Mouse (Mus musculus): ENCODE measurements around the gene Cfhr2. TPM values are rescaled to one million over a fixed set of nuclear protein-coding genes. Genes with fewer than 3 reads are reported as not detected.
"Not testable (repeated sequence)": the region's sequence is repeated elsewhere in the genome, so short reads cannot be mapped to it uniquely, and the experiment has no call there.

Gene Cfhr2
- under 1 TPM in 1 of 2 experiments, not detected in 1; 0.34 TPM for total RNA-seq (2021)
- long read RNA-seq, experiment 1 = 0 reads
- long read RNA-seq, experiment 2 = 0 reads

- no peak for DNase-seq (ENCODE audit: low spot score in 2 of 2)
These were observed at the start of gene Cfhr2 for GRCm38 (mm10) chr1:139858548-139858947. Cfhr2 (minus strand) TSS chr1:139858702.

DNA sequence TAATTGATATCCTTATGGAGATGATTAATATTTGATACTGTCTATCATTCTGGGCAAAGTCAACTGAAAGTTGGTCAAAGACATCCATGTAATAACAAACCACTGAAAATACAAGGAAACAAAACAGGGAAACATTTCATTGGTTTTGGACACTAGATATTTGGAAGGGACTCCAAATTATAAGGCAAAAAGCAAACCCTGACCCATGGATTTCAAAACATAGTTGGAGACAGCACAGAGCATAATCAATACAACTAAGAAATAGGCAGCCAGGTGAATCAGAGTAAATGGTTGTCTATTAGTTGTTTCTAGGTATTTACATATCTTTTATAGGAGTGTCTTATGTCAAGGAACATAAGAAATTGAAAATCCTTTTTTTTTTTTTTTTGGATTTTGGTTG is 5.2 kb upstream of the Cfhr2 start:
- no peak for DNase-seq (ENCODE audit: low spot score in 2 of 2)

DNA sequence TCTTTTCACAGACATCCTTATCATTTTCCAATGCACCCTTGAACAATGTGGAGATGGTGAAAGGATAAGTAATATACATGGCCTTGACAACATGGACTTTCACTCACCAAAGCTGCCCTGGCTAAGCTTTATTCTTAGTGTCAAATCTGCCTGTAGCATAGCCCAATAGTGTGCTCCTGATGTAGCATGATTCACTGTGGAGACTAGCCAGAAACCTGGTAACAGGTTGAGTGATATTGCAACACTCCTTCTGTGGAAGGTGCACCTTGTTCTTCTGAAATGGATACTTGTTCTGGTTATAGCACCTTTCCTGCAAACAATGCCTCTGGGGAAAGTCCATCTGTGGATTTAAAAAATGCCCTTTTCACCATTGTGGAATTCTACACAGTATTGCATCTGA is 1.7 kb upstream of the Cfhr2 start:
- no peak for DNase-seq (ENCODE audit: low spot score in 2 of 2)

- no peak for DNase-seq (ENCODE audit: low spot score in 2 of 2)
These were observed 18.8 kb downstream of the Cfhr2 start for GRCm38 (mm10) chr1:139839699-139840098.

DNA sequence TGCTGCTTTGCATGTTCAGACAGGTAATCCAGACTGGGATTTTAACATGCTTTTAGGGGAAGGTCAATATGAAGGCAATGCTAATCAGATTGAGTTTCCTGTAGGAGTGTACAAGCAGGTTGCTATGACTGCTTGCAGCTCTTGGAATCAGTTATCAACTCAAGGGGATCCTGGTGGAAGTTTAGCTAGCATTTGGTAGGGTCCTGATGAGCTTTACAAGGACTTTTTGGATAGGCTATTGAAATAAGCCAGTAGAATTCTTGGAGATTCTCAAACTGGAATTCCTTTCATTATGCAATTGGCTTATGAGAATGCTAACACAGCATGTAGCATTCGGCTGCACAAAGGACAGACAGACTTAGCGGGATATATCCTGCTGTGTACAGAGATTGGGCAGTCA is 19.2 kb downstream of the Cfhr2 start:
- no peak for DNase-seq (ENCODE audit: low spot score in 2 of 2)

- no peak for DNase-seq (ENCODE audit: low spot score in 2 of 2)
These were observed 49.9 kb downstream of the Cfhr2 start for GRCm38 (mm10) chr1:139808594-139808993.

DNA sequence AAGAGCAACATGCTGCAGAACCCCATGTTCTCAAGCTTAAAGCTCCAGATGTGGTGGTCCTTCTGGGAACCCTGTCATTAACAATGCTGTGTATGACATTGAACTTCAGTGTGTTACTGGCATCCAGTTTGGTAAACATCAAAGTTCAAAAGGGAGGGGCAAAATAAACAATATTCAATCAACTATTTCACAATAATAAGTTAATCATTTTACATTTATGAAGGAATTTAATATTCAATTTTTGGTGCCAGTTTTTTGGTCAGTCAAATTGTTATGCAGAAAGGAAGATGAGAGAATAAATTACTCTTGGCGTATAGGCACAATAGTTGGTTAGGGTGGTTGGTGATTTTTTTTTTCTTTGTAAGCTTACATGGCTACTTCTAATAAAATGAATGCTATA is 77.4 kb downstream of the Cfhr2 start, which contains the start of gene Gm4788:
TSS of gene Gm4788 (minus strand) at position 101 of the 400 bp plus-strand sequence.
- DNase-seq (ENCODE audit: low spot score in 2 of 2) = no peak

GRCm38 (mm10) chr1:139769913-139770312 is 88.6 kb downstream of the Cfhr2 start:
- DNase-seq (ENCODE audit: low spot score in 2 of 2) = not testable (repeated sequence)

Other genes with a start within 250 kb of the Cfhr2 start
- gene Gm4788, start 77.5 kb downstream of the Cfhr2 start, total RNA-seq (2021) = under 1 TPM in 1 of 2 experiments, not detected in 1; 0.13 TPM